Mouse (Mus musculus) small intestine, adult 2 months (tissue): ENCODE data around the gene Phactr2. TPM values are rescaled to one million over a fixed set of nuclear protein-coding genes. Genes with fewer than 3 reads are reported as not detected.

ENCODE experiments used
- H3K27ac ChIP-seq: fragments of 200-500 bp; 2 replicates; pipeline ENCODE4 v1.5.1; 2012; ENCODE audit warnings: low read depth, low read length, control low read depth, inconsistent platforms; ENCODE audit not compliant: insufficient read depth
- H3K27me3 ChIP-seq: fragments of 200-500 bp; 2 replicates; pipeline ENCODE4 v1.6.1; 2012; ENCODE audit warnings: mild to moderate bottlenecking, moderate library complexity, low read length, inconsistent platforms; ENCODE audit not compliant: control insufficient read depth, insufficient read depth
- H3K36me3 ChIP-seq: fragments of 200-500 bp; 2 replicates; pipeline ENCODE4 v1.6.1; 2012; ENCODE audit warnings: mild to moderate bottlenecking, low read length, control low read depth, inconsistent platforms; ENCODE audit not compliant: control insufficient read depth, insufficient read depth
- H3K4me1 ChIP-seq: fragments of 200-500 bp; 2 replicates; pipeline ENCODE4 v1.6.1; 2012; ENCODE audit warnings: low read length, inconsistent platforms, mixed read lengths; ENCODE audit not compliant: control insufficient read depth, insufficient read depth, insufficient read length
- H3K4me3 ChIP-seq: fragments of 200-500 bp; 2 replicates; pipeline ENCODE4 v1.5.1; 2012; ENCODE audit warnings: low read depth, mild to moderate bottlenecking, control low read depth, inconsistent platforms, low read length, moderate library complexity
- CTCF ChIP-seq: fragments of 200-500 bp; IDR thresholded peaks from 2 replicates; pipeline ENCODE4 v1.5.1; 2012; ENCODE audit warnings: low read depth, mild to moderate bottlenecking, control low read depth, inconsistent platforms, low read length, moderate library complexity, mixed read lengths; ENCODE audit not compliant: insufficient replicate concordance, insufficient read length; ENCODE audit errors: extremely low read depth
- POLR2A ChIP-seq: fragments of 200-500 bp; IDR thresholded peaks from 2 replicates; pipeline ENCODE4 v1.6.1; 2012; ENCODE audit warnings: low read depth, mild to moderate bottlenecking, control low read depth, inconsistent platforms, low read length, moderate library complexity
- WGBS: fragments of 180-500 bp; shearing (Covaris S2); methylation state at CpG from one replicate; pipeline ENCODE4 v1.1.7; 2018; 5-methylcytosine and 5-hydroxymethylcytosine counted together
- polyA plus RNA-seq: library from polyadenylated mRNA; depleted of rRNA; stranded (reverse); fragments of >200 nt; gene quantifications from 2 replicates; pipeline ENCODE4 v1.2.3, GENCODE M21; 2012

The Phactr2 gene
- polyA plus RNA-seq, 1 experiment: 4.5 TPM

- no peak overlapping the region for H3K4me3 ChIP-seq
- no peak overlapping the region for H3K27ac ChIP-seq
- no peaks in the 10 kb centered on the region for H3K27me3 ChIP-seq
- no peaks in the 10 kb centered on the region for H3K4me1 ChIP-seq
- peaks cover 3% of the 10 kb centered on the region; the same call in 1 of the 2 replicates for H3K36me3 ChIP-seq
- TF ChIP-seq CTCF (no peak), POLR2A (no peak)
- WGBS: 82% methylated on average over 6 of the region's 6 CpGs
Measured at GRCm38 (mm10) chr10:13212829-13213228, 261.4 kb downstream of the Phactr2 start.

DNA sequence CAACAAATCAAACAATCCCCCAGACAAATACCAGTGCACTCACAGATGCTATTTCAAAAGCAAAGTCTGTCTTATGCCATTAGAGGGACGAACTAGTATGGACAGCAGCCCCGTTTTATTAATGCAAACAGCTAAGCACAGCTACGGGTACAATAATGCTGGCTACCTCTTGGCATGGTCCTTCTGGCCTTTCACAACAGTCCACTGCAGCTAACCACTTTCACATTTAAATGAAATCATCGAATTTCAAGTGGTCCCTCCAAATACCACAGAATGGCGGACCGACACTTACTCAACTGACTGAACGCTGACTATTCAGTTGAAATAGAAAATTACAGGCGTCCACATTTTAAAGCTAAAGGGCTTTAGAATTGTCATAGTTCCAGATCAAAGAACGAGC is 261.9 kb downstream of the Phactr2 start:
- no peak for TF ChIP-seq POLR2A
- TF ChIP-seq CTCF: no peak
- Histone ChIP-seq H3K27me3 (no peaks in the 10 kb centered on the region), H3K36me3 (peaks cover 3% of the 10 kb centered on the region; the same call in 1 of the 2 replicates), H3K4me3 (no peak overlapping the region), H3K4me1 (no peaks in the 10 kb centered on the region), H3K27ac (no peak overlapping the region)
- WGBS: 93% methylated on average over 9 of the region's 9 CpGs

- Histone ChIP-seq H3K27ac (no peak overlapping the region), H3K27me3 (no peaks in the 10 kb centered on the region), H3K4me3 (no peak overlapping the region), H3K4me1 (no peaks in the 10 kb centered on the region), H3K36me3 (peaks cover 3% of the 10 kb centered on the region; the same call in 1 of the 2 replicates)
- TF ChIP-seq POLR2A (no peak), CTCF (no peak)
- WGBS: 64% methylated on average over 8 of the region's 8 CpGs
Measured at GRCm38 (mm10) chr10:13209930-13210637, 264.1 kb downstream of the Phactr2 start.

DNA sequence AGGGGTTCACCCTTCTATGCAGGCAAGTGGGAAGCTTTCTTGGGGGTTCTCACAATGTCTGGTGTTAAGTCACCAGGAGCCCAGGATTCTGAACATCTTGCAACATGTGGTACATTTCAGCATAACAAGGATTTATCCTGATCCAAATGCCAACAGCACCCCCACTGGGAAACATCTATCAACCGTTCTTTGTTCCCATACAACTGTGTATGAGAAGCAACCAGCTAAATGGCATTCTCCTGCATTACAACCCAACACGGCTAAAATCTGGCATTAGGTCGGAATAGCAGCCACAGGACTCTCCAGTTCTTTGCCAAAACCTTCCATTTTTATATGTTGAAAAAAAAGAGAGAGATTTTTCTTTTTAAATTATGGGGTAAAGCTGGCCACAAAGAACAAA is 264.7 kb downstream of the Phactr2 start:
- H3K4me3 ChIP-seq: no peak overlapping the region
- no peak overlapping the region for H3K27ac ChIP-seq

GRCm38 (mm10) chr10:13209061-13209460 is 265.2 kb downstream of the Phactr2 start:
- TF ChIP-seq CTCF (no peak), POLR2A (no peak)
- no peak overlapping the region for H3K27ac ChIP-seq

More for the DNA sequence above, 264.7 kb downstream of the Phactr2 start:
- Histone ChIP-seq H3K4me1 (no peaks in the 10 kb centered on the region), H3K27me3 (no peaks in the 10 kb centered on the region), H3K36me3 (peaks cover 3% of the 10 kb centered on the region; the same call in 1 of the 2 replicates)
- WGBS: 86% methylated on average over 3 of the region's 3 CpGs
- TF ChIP-seq CTCF (no peak), POLR2A (no peak)

GRCm38 (mm10) chr10:13201741-13202293 is 272.4 kb downstream of the Phactr2 start:
- Histone ChIP-seq H3K27ac (no peak overlapping the region), H3K4me1 (no peaks in the 10 kb centered on the region), H3K27me3 (no peaks in the 10 kb centered on the region), H3K36me3 (no peaks in the 10 kb centered on the region), H3K4me3 (no peak overlapping the region)
- TF ChIP-seq POLR2A: no peak
- TF ChIP-seq CTCF: no peak
- WGBS: 93% methylated on average over 6 of the region's 6 CpGs

More at GRCm38 (mm10) chr10:13209061-13209460, 265.2 kb downstream of the Phactr2 start:
- no peaks in the 10 kb centered on the region for H3K27me3 ChIP-seq
- no peak overlapping the region for H3K4me3 ChIP-seq
- WGBS: 92% methylated on average over 4 of the region's 4 CpGs
- H3K4me1 ChIP-seq: no peaks in the 10 kb centered on the region
- H3K36me3 ChIP-seq: peaks cover 3% of the 10 kb centered on the region; the same call in 1 of the 2 replicates

DNA sequence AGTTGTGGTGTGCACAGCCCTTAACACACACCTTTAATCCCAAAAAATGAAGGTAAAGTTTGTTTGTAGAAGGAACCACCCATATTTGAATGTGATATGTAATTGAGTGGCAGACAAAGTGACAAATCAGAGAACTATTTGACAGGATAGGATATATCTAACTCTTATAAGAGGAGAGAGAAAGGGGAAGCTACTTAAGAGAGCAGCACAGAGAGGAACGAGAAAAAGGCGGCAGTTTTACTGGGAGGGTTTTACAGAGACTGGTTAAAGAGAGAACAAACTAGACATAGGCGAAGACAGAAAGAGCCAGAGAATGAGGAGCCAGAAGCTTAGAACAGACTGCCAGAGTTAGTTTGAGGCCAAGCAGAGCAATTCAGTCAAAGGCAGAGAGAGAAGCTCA is 273.4 kb downstream of the Phactr2 start:
- Histone ChIP-seq H3K36me3 (no peaks in the 10 kb centered on the region), H3K27me3 (no peaks in the 10 kb centered on the region), H3K4me3 (no peak overlapping the region), H3K4me1 (no peaks in the 10 kb centered on the region), H3K27ac (no peak overlapping the region)
- TF ChIP-seq CTCF (no peak), POLR2A (no peak)
- 82% methylated on average over 3 of the region's 3 CpGs for WGBS
